Mouse (Mus musculus): Measurements from ENCODE around the gene Tspan17.

Tspan17 gene

GRCm38 (mm10) chr13:54765281-54766191 is 23.6 kb upstream of the Tspan17 start:
- no peak for DNase-seq

GRCm38 (mm10) chr13:54766192-54766768 is 22.9 kb upstream of the Tspan17 start, which contains the start of gene Sncb:
TSS of gene Sncb (minus strand) at chr13:54766595.
- DNase-seq, result peak; percentile 37

- DNase-seq, result no peak
Measured at GRCm38 (mm10) chr13:54767012-54767411, 22.2 kb upstream of the Tspan17 start.

- DNase-seq, result peak; percentile 46
Measured at GRCm38 (mm10) chr13:54780592-54780991, 8.6 kb upstream of the Tspan17 start.

GRCm38 (mm10) chr13:54781086-54781485 is 8.1 kb upstream of the Tspan17 start:
- no peak for DNase-seq

GRCm38 (mm10) chr13:54783235-54783634 is 5.9 kb upstream of the Tspan17 start:
- DNase-seq, result no peak

- DNase-seq, result no peak
Measured at GRCm38 (mm10) chr13:54783698-54784097, 5.5 kb upstream of the Tspan17 start, which contains the start of gene Eif4e1b. TSS of gene Eif4e1b (plus strand) at chr13:54783998.

- peak; percentile 63 for DNase-seq
Measured at GRCm38 (mm10) chr13:54787591-54787990, 1.6 kb upstream of the Tspan17 start.

GRCm38 (mm10) chr13:54789561-54790397 is 602 bp downstream of the Tspan17 start:
- peak; percentile 64 for DNase-seq

- DNase-seq, result no peak
Measured at GRCm38 (mm10) chr13:54792259-54793230, 3.4 kb downstream of the Tspan17 start.

GRCm38 (mm10) chr13:54794002-54794577 is 4.9 kb downstream of the Tspan17 start:
- DNase-seq, result no peak

- DNase-seq, result no peak
Measured at GRCm38 (mm10) chr13:54794843-54795242, 5.7 kb downstream of the Tspan17 start.

- DNase-seq, result peak; percentile 54
Measured at GRCm38 (mm10) chr13:54797356-54797755, 8.2 kb downstream of the Tspan17 start.

GRCm38 (mm10) chr13:54797861-54798643 is 8.9 kb downstream of the Tspan17 start:
- DNase-seq, result no peak

- DNase-seq, result no peak
Measured at GRCm38 (mm10) chr13:54798740-54799139, 9.6 kb downstream of the Tspan17 start.

- DNase-seq, result peak; percentile 80
Measured at GRCm38 (mm10) chr13:54799701-54800100, 10.5 kb downstream of the Tspan17 start.

- no peak for DNase-seq
Measured at GRCm38 (mm10) chr13:54800206-54800605, 11.0 kb downstream of the Tspan17 start.

- no peak for DNase-seq
Measured at GRCm38 (mm10) chr13:54803010-54803409, 13.8 kb downstream of the Tspan17 start.

- no peak for DNase-seq
Measured at GRCm38 (mm10) chr13:54805134-54805838, 16.1 kb downstream of the Tspan17 start.

- no peak for DNase-seq
Measured at GRCm38 (mm10) chr13:54806434-54806976, 17.3 kb downstream of the Tspan17 start.

All from kidney, postnatal 14 days (tissue).